Mouse (Mus musculus): Measurements from ENCODE around the gene Spsb3. TPM values are rescaled to one million over a fixed set of nuclear protein-coding genes. Genes with fewer than 3 reads are reported as not detected.

The Spsb3 gene
- polyA plus RNA-seq, 1 experiment, result 76.9 TPM

- no peaks in the 10 kb centered on the region for H3K27me3 ChIP-seq (ENCODE audit: control insufficient read depth, insufficient read depth, low read length)
- no peak overlapping the region for H3K27ac ChIP-seq (ENCODE audit: insufficient read depth, low read length)
- H3K36me3 ChIP-seq (ENCODE audit: control insufficient read depth, insufficient read depth, low read length), result peaks cover 19% of the 10 kb centered on the region
- H3K4me1 ChIP-seq (ENCODE audit: control insufficient read depth, insufficient read depth, insufficient read length), result no peaks in the 10 kb centered on the region
- TF ChIP-seq CTCF (IDR thresholded peaks at IDR 0.05; ENCODE audit: extremely low read depth, insufficient read depth, insufficient read length, insufficient replicate concordance) (no peak), POLR2A (IDR thresholded peaks at IDR 0.05; ENCODE audit: low read depth, low read length) (no peak)
- 94% methylated on average over 1 of the region's 1 CpGs for WGBS
- DNase-seq (ENCODE audit: low read depth in 1 of 2, low spot score in 2 of 2), result no peak
- H3K4me3 ChIP-seq (ENCODE audit: extremely low read depth, insufficient read depth, insufficient read length), result no peak overlapping the region
These were observed 43.1 kb downstream of the Spsb3 start for GRCm38 (mm10) chr17:24929506-24929905.

- DNase-seq (ENCODE audit: low read depth in 1 of 2, low spot score in 2 of 2), result no peak
These were observed 46.0 kb downstream of the Spsb3 start for GRCm38 (mm10) chr17:24932431-24932830.

GRCm38 (mm10) chr17:24933163-24933562 is 46.7 kb downstream of the Spsb3 start:
- DNase-seq (ENCODE audit: low read depth in 1 of 2, low spot score in 2 of 2), result no peak
- no peak for TF ChIP-seq CTCF (IDR thresholded peaks at IDR 0.05; ENCODE audit: extremely low read depth, insufficient read depth, insufficient read length, insufficient replicate concordance)
- TF ChIP-seq POLR2A (IDR thresholded peaks at IDR 0.05; ENCODE audit: low read depth, low read length), result no peak
- 89% methylated on average over 4 of the region's 4 CpGs for WGBS

More at GRCm38 (mm10) chr17:24932431-24932830, 46.0 kb downstream of the Spsb3 start:
- Histone ChIP-seq H3K27ac (ENCODE audit: insufficient read depth, low read length) (no peak overlapping the region), H3K4me1 (ENCODE audit: control insufficient read depth, insufficient read depth, insufficient read length) (peaks cover 5% of the 10 kb centered on the region; the same call in 1 of the 2 replicates), H3K4me3 (ENCODE audit: extremely low read depth, insufficient read depth, insufficient read length) (no peak overlapping the region), H3K27me3 (ENCODE audit: control insufficient read depth, insufficient read depth, low read length) (no peaks in the 10 kb centered on the region), H3K36me3 (ENCODE audit: control insufficient read depth, insufficient read depth, low read length) (peaks cover 8% of the 10 kb centered on the region)
- TF ChIP-seq POLR2A (IDR thresholded peaks at IDR 0.05; ENCODE audit: low read depth, low read length) (no peak), CTCF (IDR thresholded peaks at IDR 0.05; ENCODE audit: extremely low read depth, insufficient read depth, insufficient read length, insufficient replicate concordance) (no peak)
- WGBS, result 93% methylated on average over 4 of the region's 4 CpGs

GRCm38 (mm10) chr17:24934926-24935325 is 48.5 kb downstream of the Spsb3 start:
- no peaks in the 10 kb centered on the region for H3K27me3 ChIP-seq (ENCODE audit: control insufficient read depth, insufficient read depth, low read length)
- H3K27ac ChIP-seq (ENCODE audit: insufficient read depth, low read length), result no peak overlapping the region
- DNase-seq (ENCODE audit: low read depth in 1 of 2, low spot score in 2 of 2), result no peak
- 92% methylated on average over 4 of the region's 4 CpGs for WGBS
- H3K4me1 ChIP-seq (ENCODE audit: control insufficient read depth, insufficient read depth, insufficient read length), result peaks cover 5% of the 10 kb centered on the region; the same call in 1 of the 2 replicates
- H3K4me3 ChIP-seq (ENCODE audit: extremely low read depth, insufficient read depth, insufficient read length), result no peak overlapping the region
- 0 out of 2 replicates have a peak, but pooled peaks cover 2% of the 10 kb centered on the region for H3K36me3 ChIP-seq (ENCODE audit: control insufficient read depth, insufficient read depth, low read length)
- TF ChIP-seq CTCF (IDR thresholded peaks at IDR 0.05; ENCODE audit: extremely low read depth, insufficient read depth, insufficient read length, insufficient replicate concordance) (no peak), POLR2A (IDR thresholded peaks at IDR 0.05; ENCODE audit: low read depth, low read length) (no peak)

More at GRCm38 (mm10) chr17:24933163-24933562, 46.7 kb downstream of the Spsb3 start:
- no peak overlapping the region for H3K27ac ChIP-seq (ENCODE audit: insufficient read depth, low read length)
- no peaks in the 10 kb centered on the region for H3K27me3 ChIP-seq (ENCODE audit: control insufficient read depth, insufficient read depth, low read length)
- peaks cover 5% of the 10 kb centered on the region; the same call in 1 of the 2 replicates for H3K4me1 ChIP-seq (ENCODE audit: control insufficient read depth, insufficient read depth, insufficient read length)
- H3K36me3 ChIP-seq (ENCODE audit: control insufficient read depth, insufficient read depth, low read length), result peaks cover 4% of the 10 kb centered on the region; the same call in 1 of the 2 replicates
- H3K4me3 ChIP-seq (ENCODE audit: extremely low read depth, insufficient read depth, insufficient read length), result no peak overlapping the region

- Histone ChIP-seq H3K4me1 (ENCODE audit: control insufficient read depth, insufficient read depth, insufficient read length) (peaks cover 5% of the 10 kb centered on the region; the same call in 1 of the 2 replicates), H3K36me3 (ENCODE audit: control insufficient read depth, insufficient read depth, low read length) (0 out of 2 replicates have a peak, but pooled peaks cover 2% of the 10 kb centered on the region), H3K27ac (ENCODE audit: insufficient read depth, low read length) (no peak overlapping the region), H3K27me3 (ENCODE audit: control insufficient read depth, insufficient read depth, low read length) (no peaks in the 10 kb centered on the region), H3K4me3 (ENCODE audit: extremely low read depth, insufficient read depth, insufficient read length) (no peak overlapping the region)
- DNase-seq (ENCODE audit: low read depth in 1 of 2, low spot score in 2 of 2), result no peak
- TF ChIP-seq POLR2A (IDR thresholded peaks at IDR 0.05; ENCODE audit: low read depth, low read length), result no peak
- no peak for TF ChIP-seq CTCF (IDR thresholded peaks at IDR 0.05; ENCODE audit: extremely low read depth, insufficient read depth, insufficient read length, insufficient replicate concordance)
These were observed 49.2 kb downstream of the Spsb3 start for GRCm38 (mm10) chr17:24935666-24936065.

GRCm38 (mm10) chr17:24936259-24937237 is 50.1 kb downstream of the Spsb3 start, which contains the start of gene Mapk8ip3:
TSS of gene Mapk8ip3 (minus strand) at chr17:24936977.
- Histone ChIP-seq H3K27me3 (ENCODE audit: control insufficient read depth, insufficient read depth, low read length) (no peaks in the 10 kb centered on the region), H3K4me3 (ENCODE audit: extremely low read depth, insufficient read depth, insufficient read length) (peak within 1 kb of the TSS; percentile 91), H3K4me1 (ENCODE audit: control insufficient read depth, insufficient read depth, insufficient read length) (peaks cover 5% of the 10 kb centered on the region; the same call in 1 of the 2 replicates), H3K27ac (ENCODE audit: insufficient read depth, low read length) (peak within 1 kb of the TSS; percentile 83), H3K36me3 (ENCODE audit: control insufficient read depth, insufficient read depth, low read length) (0 out of 2 replicates have a peak, but pooled peaks cover 2% of the 10 kb centered on the region)
- WGBS, result under 1% methylated on average over 78 of the region's 78 CpGs
- TF ChIP-seq POLR2A (IDR thresholded peaks at IDR 0.05; ENCODE audit: low read depth, low read length), result peak; percentile 28
- 0 out of 2 replicates have a peak, but pooled peaks have one; percentile 2 for TF ChIP-seq CTCF (IDR thresholded peaks at IDR 0.05; ENCODE audit: extremely low read depth, insufficient read depth, insufficient read length, insufficient replicate concordance)
- peak; percentile 82 to 96 for DNase-seq (ENCODE audit: low read depth in 1 of 2, low spot score in 2 of 2)
